Mouse (Mus musculus): Measurements from ENCODE around the gene Thumpd3.

GRCm38 (mm10) chr6:113038735-113039058 lies 7.3 kb upstream of the Thumpd3 start:
- TF ChIP-seq MAFK (IDR thresholded peaks at IDR 0.05; ENCODE audit: insufficient read depth, low read depth, low read length) (no peak), HCFC1 (IDR thresholded peaks at IDR 0.05; ENCODE audit: borderline replicate concordance, insufficient read depth, low read length) (no peak)
